25 mouse cellular contexts compared by ENCODE assay signal in genomic region chr2:43690402-43690801, GRCm38 (mm10).
"Had no signal": no experiment of that assay in that cellular context is flagged by ENCODE, and none has a peak within 500 bp of the region (broad histone marks: within the 10 kb centered on the region; RNA-seq: fewer than 3 reads in every experiment).

No protein-coding gene starts in this region.

- DNase-seq: gastrocnemius, postnatal 14 days; gastrocnemius, postnatal 36 days; heart, adult 11 months; heart, adult 2 months; heart, postnatal 14 days; heart, postnatal 36 days; kidney, adult 18-20 months; kidney, adult 8-10 months; kidney, postnatal 10 days; kidney, postnatal 25 days; kidney, postnatal 4 days; liver; liver, embryonic 13.5 days; liver, postnatal 0 days had no signal

- ATAC-seq: hindbrain, postnatal 0 days; intestine, postnatal 0 days; liver, postnatal 0 days had no signal

- H3K27ac ChIP-seq: heart, adult 2 months; heart, embryonic 13.5 days; heart, embryonic 15.5 days; hindbrain, embryonic 13.5 days; hindbrain, embryonic 15.5 days; hindbrain, postnatal 0 days; kidney, embryonic 15.5 days; left cerebral cortex, adult 2 months; limb, embryonic 10.5 days; limb, embryonic 12.5 days; liver, embryonic 13.5 days; liver, embryonic 15.5 days had no signal

- H3K4me3 ChIP-seq: heart, adult 2 months; heart, embryonic 13.5 days; heart, embryonic 15.5 days; hindbrain, embryonic 13.5 days; hindbrain, embryonic 15.5 days; kidney, embryonic 15.5 days; left cerebral cortex, adult 2 months; limb, embryonic 10.5 days; limb, embryonic 12.5 days; liver, embryonic 13.5 days; liver, embryonic 15.5 days had no signal
